Mouse (Mus musculus) lung, postnatal 36 days (tissue): ENCODE measurements at regions not wholly inside any gene's neighbourhood (a gene's known extent, or its start where the extent isn't known, plus 50 kb on each side); places are given as distances from the start of the nearest gene placed in this dataset.
"Not testable (repeated sequence)": the region's sequence is repeated elsewhere in the genome, so short reads cannot be mapped to it uniquely, and the experiment has no call there.

Experiments
- DNase-seq: peaks from one replicate; pipeline ENCODE4 v3.0.0; 2022; ENCODE audit warnings: mixed read lengths

- not testable (repeated sequence) for DNase-seq
These were observed 76.0 kb downstream of the Zfp97 start for GRCm38 (mm10) chr17:17197229-17197628.

GRCm38 (mm10) chr17:17229069-17229468 is 107.9 kb downstream of the Zfp97 start:
- peak; percentile 11 for DNase-seq

GRCm38 (mm10) chr17:17234329-17235185 is 113.3 kb downstream of the Zfp97 start:
- DNase-seq, result peak; percentile 97

- DNase-seq, result not testable (repeated sequence)
These were observed 113.9 kb downstream of the Zfp97 start for GRCm38 (mm10) chr17:17235186-17235482.
